Mouse (Mus musculus): ENCODE measurements around the gene Txnrd3. TPM values are rescaled to one million over a fixed set of nuclear protein-coding genes. Genes with fewer than 3 reads are reported as not detected.

The Txnrd3 gene
- total and polyA plus RNA-seq, 3 experiments: 6.1 to 8.6 (median 8.0) TPM

DNA sequence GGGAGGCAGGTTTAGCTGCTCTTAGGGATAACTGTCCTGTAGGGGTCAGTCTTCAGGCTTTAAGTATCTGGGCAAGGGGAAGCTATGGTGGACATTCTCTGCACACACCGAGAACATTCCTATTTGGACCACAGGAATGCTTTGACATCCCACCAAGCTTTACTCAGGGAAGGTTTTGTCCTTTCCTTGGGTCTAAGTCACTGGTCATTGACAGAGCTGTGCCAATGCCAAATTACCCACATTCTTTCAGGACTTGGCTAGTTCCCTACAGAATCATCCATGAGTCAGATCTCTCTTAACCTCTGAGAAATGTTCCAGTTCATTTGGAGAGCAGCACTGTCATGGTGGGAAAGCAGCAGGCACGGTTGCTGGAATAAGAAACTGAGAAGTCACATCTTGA, 62.8 kb downstream of the Txnrd3 start:
- no peak for DNase-seq (ENCODE audit: extremely low read depth)
- Histone ChIP-seq H3K9ac (ENCODE audit: insufficient read depth, low read depth) (no peak overlapping the region), H3K9me3 (replicated peaks; ENCODE audit: low read length) (peaks cover 3% of the 10 kb centered on the region), H3K27me3 (replicated peaks) (peaks cover 62% of the 10 kb centered on the region), H3K4me1 (ENCODE audit: control insufficient read depth in 1 of 2, insufficient read depth in 2 of 2) (no peaks in the 10 kb centered on the region), H3K36me3 (replicated peaks in 1 of 2; ENCODE audit: control insufficient read depth in 1 of 2, insufficient read depth in 1 of 2, low read length in 1 of 2) (no peaks in the 10 kb centered on the region), H3K27ac (ENCODE audit: insufficient read depth, low read depth) (no peak overlapping the region), H3K4me3 (replicated peaks in 1 of 3; ENCODE audit: low read depth in 2 of 3, low read length in 2 of 3, poor library complexity in 1 of 3) (no peak overlapping the region), H3K4me2 (ENCODE audit: insufficient read depth, low read depth, poor library complexity, severe bottlenecking) (no peak overlapping the region), H3K79me2 (replicated peaks; ENCODE audit: control insufficient read depth, extremely low read depth, insufficient read depth, poor library complexity, severe bottlenecking) (no peaks in the 10 kb centered on the region)
- dilution Hi-C loops (cut with MboI; ENCODE audit: extremely low pct_ligation_motif_present, extremely low pct_unique_long_range_greater_than_20kb, low sequenced_read_pairs): no loop called here
- TF ChIP-seq NRF1 (IDR thresholded peaks at IDR 0.05; ENCODE audit: low read depth, low read length): no peak
- peak in 1 of 2 experiments; percentile 41; a peak in 2 of 4 replicates for TF ChIP-seq CTCF (conservative IDR thresholded peaks at IDR 0.05 in 1 of 2, IDR thresholded peaks at IDR 0.05 in 1 of 2; ENCODE audit: low read depth in 2 of 2, low read length in 2 of 2)
- no peak for TF ChIP-seq TBP (conservative IDR thresholded peaks at IDR 0.05; ENCODE audit: low read depth, low read length)
- in situ Hi-C loops (cut with MboI; ENCODE audit: low pct_ligation_motif_present, low pct_unique_long_range_greater_than_20kb, low sequenced_read_pairs): no loop called here

DNA sequence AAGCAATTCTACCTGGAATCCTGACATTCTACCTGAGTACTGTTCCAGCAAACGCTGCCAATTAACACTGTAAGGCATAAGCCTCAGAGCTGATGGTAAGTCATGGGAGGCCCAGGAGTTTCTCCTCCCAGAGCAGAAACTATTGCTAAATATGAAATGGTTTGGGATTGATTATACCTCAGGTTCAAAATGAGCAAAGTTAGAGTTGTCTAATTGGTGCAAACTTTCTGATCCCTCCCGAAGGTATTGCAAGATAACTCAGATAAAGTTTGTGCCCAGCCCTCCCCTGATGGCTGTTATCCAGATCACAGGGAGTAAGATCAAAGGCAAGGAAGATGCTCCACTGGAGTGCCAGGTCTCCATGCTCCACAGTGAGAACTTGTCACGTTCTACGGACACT, 63.5 kb downstream of the Txnrd3 start, which contains the start of gene Vmn1r40:
Vmn1r40 (plus strand) TSS at position 301 of the 400 bp plus-strand sequence.
- H3K4me2 ChIP-seq (ENCODE audit: insufficient read depth, low read depth, poor library complexity, severe bottlenecking): no peak within 1 kb of the TSS

GRCm38 (mm10) chr6:89718051-89718450, 74.3 kb downstream of the Txnrd3 start:
- peaks cover 7% of the 10 kb centered on the region for H3K9me3 ChIP-seq (replicated peaks; ENCODE audit: low read length)
- H3K27me3 ChIP-seq (replicated peaks): peaks cover 44% of the 10 kb centered on the region
- H3K79me2 ChIP-seq (replicated peaks; ENCODE audit: control insufficient read depth, extremely low read depth, insufficient read depth, poor library complexity, severe bottlenecking): no peaks in the 10 kb centered on the region
- H3K4me3 ChIP-seq (replicated peaks in 1 of 3; ENCODE audit: low read depth in 2 of 3, low read length in 2 of 3, poor library complexity in 1 of 3): no peak overlapping the region
- H3K9ac ChIP-seq (ENCODE audit: insufficient read depth, low read depth): no peak overlapping the region
- H3K4me2 ChIP-seq (ENCODE audit: insufficient read depth, low read depth, poor library complexity, severe bottlenecking): no peak overlapping the region
- TF ChIP-seq IRF4 (IDR thresholded peaks at IDR 0.05; ENCODE audit: low read depth, low read length): no peak
- TF ChIP-seq TCF12 (IDR thresholded peaks at IDR 0.05; ENCODE audit: low read depth, low read length): no peak
- no peak for TF ChIP-seq SMC3 (IDR thresholded peaks at IDR 0.05; ENCODE audit: low read depth, low read length)
- TF ChIP-seq NELFE (IDR thresholded peaks at IDR 0.05; ENCODE audit: low read depth, low read length): no peak
- no peak for TF ChIP-seq RAD21 (IDR thresholded peaks at IDR 0.05; ENCODE audit: low read depth, low read length)
- no peak for TF ChIP-seq NRF1 (IDR thresholded peaks at IDR 0.05; ENCODE audit: low read depth, low read length)
- no peak for TF ChIP-seq GABPA (IDR thresholded peaks at IDR 0.05; ENCODE audit: insufficient replicate concordance, low read depth, low read length)
- TF ChIP-seq POLR2A (IDR thresholded peaks at IDR 0.05; ENCODE audit: low read depth, low read length): no peak
- no peak for TF ChIP-seq TBP (conservative IDR thresholded peaks at IDR 0.05; ENCODE audit: low read depth, low read length)
- no peak for TF ChIP-seq HCFC1 (IDR thresholded peaks at IDR 0.05; ENCODE audit: low read depth, low read length)
- no peak overlapping the region for H3K27ac ChIP-seq (ENCODE audit: insufficient read depth, low read depth)
- no peaks in the 10 kb centered on the region for H3K36me3 ChIP-seq (replicated peaks in 1 of 2; ENCODE audit: control insufficient read depth in 1 of 2, insufficient read depth in 1 of 2, low read length in 1 of 2)
- in situ Hi-C loops (cut with MboI; ENCODE audit: low pct_ligation_motif_present, low pct_unique_long_range_greater_than_20kb, low sequenced_read_pairs) (no loop called here), dilution Hi-C loops (cut with MboI; ENCODE audit: extremely low pct_ligation_motif_present, extremely low pct_unique_long_range_greater_than_20kb, low sequenced_read_pairs) (no loop called here)
- no peaks in the 10 kb centered on the region for H3K4me1 ChIP-seq (ENCODE audit: control insufficient read depth in 1 of 2, insufficient read depth in 2 of 2)
- DNase-seq (ENCODE audit: extremely low read depth): no peak

More for the DNA sequence above, 63.5 kb downstream of the Txnrd3 start, which contains the start of gene Vmn1r40:
- Histone ChIP-seq H3K36me3 (replicated peaks in 1 of 2; ENCODE audit: control insufficient read depth in 1 of 2, insufficient read depth in 1 of 2, low read length in 1 of 2) (no peaks in the 10 kb centered on the region), H3K27me3 (replicated peaks) (peaks cover 61% of the 10 kb centered on the region), H3K4me1 (ENCODE audit: control insufficient read depth in 1 of 2, insufficient read depth in 2 of 2) (no peaks in the 10 kb centered on the region), H3K4me3 (replicated peaks in 1 of 3; ENCODE audit: low read depth in 2 of 3, low read length in 2 of 3, poor library complexity in 1 of 3) (no peak within 1 kb of the TSS), H3K9me3 (replicated peaks; ENCODE audit: low read length) (peaks cover 3% of the 10 kb centered on the region), H3K79me2 (replicated peaks; ENCODE audit: control insufficient read depth, extremely low read depth, insufficient read depth, poor library complexity, severe bottlenecking) (no peaks in the 10 kb centered on the region), H3K27ac (ENCODE audit: insufficient read depth, low read depth) (no peak within 1 kb of the TSS), H3K9ac (ENCODE audit: insufficient read depth, low read depth) (no peak within 1 kb of the TSS)
- dilution Hi-C loops (cut with MboI; ENCODE audit: extremely low pct_ligation_motif_present, extremely low pct_unique_long_range_greater_than_20kb, low sequenced_read_pairs) (no loop called here), in situ Hi-C loops (cut with MboI; ENCODE audit: low pct_ligation_motif_present, low pct_unique_long_range_greater_than_20kb, low sequenced_read_pairs) (no loop called here)
- TF ChIP-seq ELF1 (IDR thresholded peaks at IDR 0.05; ENCODE audit: low read depth, low read length): no peak
- no peak for TF ChIP-seq CHD2 (IDR thresholded peaks at IDR 0.05; ENCODE audit: low read length)
- no peak for TF ChIP-seq ZKSCAN1 (IDR thresholded peaks at IDR 0.05; ENCODE audit: borderline replicate concordance, low read depth, low read length)
- no peak for TF ChIP-seq POLR2A (IDR thresholded peaks at IDR 0.05; ENCODE audit: low read depth, low read length)
- TF ChIP-seq ZNF384 (IDR thresholded peaks at IDR 0.05; ENCODE audit: low read depth, low read length): no peak
- TF ChIP-seq PAX5 (IDR thresholded peaks at IDR 0.05; ENCODE audit: low read length): no peak
- no peak for TF ChIP-seq MAX (IDR thresholded peaks at IDR 0.05; ENCODE audit: low read length)
- no peak for TF ChIP-seq MAZ (IDR thresholded peaks at IDR 0.05; ENCODE audit: low read depth, low read length)
- no peak for TF ChIP-seq MXI1 (IDR thresholded peaks at IDR 0.05; ENCODE audit: low read depth, low read length)
- no peak for TF ChIP-seq JUND (conservative IDR thresholded peaks at IDR 0.05; ENCODE audit: low read depth, low read length)
- TF ChIP-seq ZC3H11A (IDR thresholded peaks at IDR 0.05; ENCODE audit: low read depth, low read length): no peak
- no peak for TF ChIP-seq E2F4 (IDR thresholded peaks at IDR 0.05; ENCODE audit: insufficient replicate concordance, low read depth, low read length)
- no peak for TF ChIP-seq SIN3A (IDR thresholded peaks at IDR 0.05; ENCODE audit: low read length)
- no peak for TF ChIP-seq RAD21 (IDR thresholded peaks at IDR 0.05; ENCODE audit: low read depth, low read length)
- TF ChIP-seq USF1 (IDR thresholded peaks at IDR 0.05; ENCODE audit: low read depth, low read length): no peak
- TF ChIP-seq POLR2AphosphoS2 (IDR thresholded peaks at IDR 0.05; ENCODE audit: low read depth, low read length): no peak
- no peak for DNase-seq (ENCODE audit: extremely low read depth)

All from CH12.LX (cell line).